Mouse (Mus musculus): ENCODE results near the gene Tmprss7. TPM values are rescaled to one million over a fixed set of nuclear protein-coding genes. Genes with fewer than 3 reads are reported as not detected.
A peak's percentile ranks its signal among the peaks of the same experiment; 100 is the strongest.

Tmprss7 gene
- total RNA-seq (2012; rRNA removed) (not detected in 2 replicates), total RNA-seq (2014; rRNA removed) (not detected in 2 replicates), polyA plus RNA-seq (2012; ENCODE audit: insufficient read length, low read depth) (not detected in 2 replicates)

GRCm38 (mm10) chr16:45693558-45693957, at the start of gene Tmprss7:
TSS of gene Tmprss7 (minus strand) at chr16:45693658.
- in situ Hi-C loops (cut with MboI; ENCODE audit: low pct_ligation_motif_present, low pct_unique_long_range_greater_than_20kb, low sequenced_read_pairs), result no loop called here
- H3K36me3 ChIP-seq (replicated peaks in 1 of 2; ENCODE audit: control insufficient read depth in 1 of 2, insufficient read depth in 1 of 2, low read length in 1 of 2), result no peaks in the 10 kb centered on the region
- TF ChIP-seq UBTF (IDR thresholded peaks at IDR 0.05; ENCODE audit: low read depth, low read length), result no peak
- TF ChIP-seq MAZ (IDR thresholded peaks at IDR 0.05; ENCODE audit: low read depth, low read length), result no peak
- TF ChIP-seq ZKSCAN1 (IDR thresholded peaks at IDR 0.05; ENCODE audit: borderline replicate concordance, low read depth, low read length), result no peak
- TF ChIP-seq JUND (conservative IDR thresholded peaks at IDR 0.05; ENCODE audit: low read depth, low read length), result no peak
- TF ChIP-seq TCF12 (IDR thresholded peaks at IDR 0.05; ENCODE audit: low read depth, low read length), result no peak
- TF ChIP-seq MXI1 (IDR thresholded peaks at IDR 0.05; ENCODE audit: low read depth, low read length), result no peak
- no peak for TF ChIP-seq KAT2A (IDR thresholded peaks at IDR 0.05; ENCODE audit: insufficient replicate concordance, low read length)
- TF ChIP-seq CHD1 (IDR thresholded peaks at IDR 0.05; ENCODE audit: low read depth, low read length), result no peak
- TF ChIP-seq RCOR1 (conservative IDR thresholded peaks at IDR 0.05; ENCODE audit: low read depth, low read length), result no peak
- no peak for TF ChIP-seq SMC3 (IDR thresholded peaks at IDR 0.05; ENCODE audit: low read depth, low read length)
- TF ChIP-seq USF2 (conservative IDR thresholded peaks at IDR 0.05; ENCODE audit: low read depth, low read length), result no peak

GRCm38 (mm10) chr16:45742615-45743476, 49.4 kb upstream of the Tmprss7 start, which contains the start of gene Abhd10:
TSS of gene Abhd10 (minus strand) at chr16:45742955.
- dilution Hi-C loops (cut with MboI; ENCODE audit: extremely low pct_ligation_motif_present, extremely low pct_unique_long_range_greater_than_20kb, low sequenced_read_pairs), result no loop called here
- H3K9ac ChIP-seq (ENCODE audit: insufficient read depth, low read depth), result peak within 1 kb of the TSS; percentile 75
- in situ Hi-C loops (cut with MboI; ENCODE audit: low pct_ligation_motif_present, low pct_unique_long_range_greater_than_20kb, low sequenced_read_pairs), result no loop called here
- TF ChIP-seq PAX5 (IDR thresholded peaks at IDR 0.05; ENCODE audit: low read length), result no peak
- TF ChIP-seq CTCF (conservative IDR thresholded peaks at IDR 0.05 in 1 of 2, IDR thresholded peaks at IDR 0.05 in 1 of 2; ENCODE audit: low read depth in 2 of 2, low read length in 2 of 2), result no peak
- TF ChIP-seq ZC3H11A (IDR thresholded peaks at IDR 0.05; ENCODE audit: low read depth, low read length), result no peak
- TF ChIP-seq USF1 (IDR thresholded peaks at IDR 0.05; ENCODE audit: low read depth, low read length), result peak; percentile 93
- peak; percentile 37 for TF ChIP-seq IRF4 (IDR thresholded peaks at IDR 0.05; ENCODE audit: low read depth, low read length)
- peak; percentile 92 for TF ChIP-seq CHD2 (IDR thresholded peaks at IDR 0.05; ENCODE audit: low read length)
- TF ChIP-seq BHLHE40 (IDR thresholded peaks at IDR 0.05; ENCODE audit: low read depth, low read length), result peak; percentile 83
- peak; percentile 65 for TF ChIP-seq TBP (conservative IDR thresholded peaks at IDR 0.05; ENCODE audit: low read depth, low read length)
- TF ChIP-seq POLR2A (IDR thresholded peaks at IDR 0.05; ENCODE audit: low read depth, low read length), result peak; percentile 97
- TF ChIP-seq ZKSCAN1 (IDR thresholded peaks at IDR 0.05; ENCODE audit: borderline replicate concordance, low read depth, low read length), result no peak
- TF ChIP-seq ZMIZ1 (IDR thresholded peaks at IDR 0.05; ENCODE audit: low read depth, low read length), result peak; percentile 93
- TF ChIP-seq RCOR1 (conservative IDR thresholded peaks at IDR 0.05; ENCODE audit: low read depth, low read length), result no peak; the same call in 1 of the 2 replicates
- TF ChIP-seq NELFE (IDR thresholded peaks at IDR 0.05; ENCODE audit: low read depth, low read length), result peak; percentile 98
- TF ChIP-seq UBTF (IDR thresholded peaks at IDR 0.05; ENCODE audit: low read depth, low read length), result peak; percentile 83
- TF ChIP-seq E2F4 (IDR thresholded peaks at IDR 0.05; ENCODE audit: insufficient replicate concordance, low read depth, low read length), result peak; percentile 55; the same call in 1 of the 2 replicates
- TF ChIP-seq KAT2A (IDR thresholded peaks at IDR 0.05; ENCODE audit: insufficient replicate concordance, low read length), result peak; percentile 75; the same call in 1 of the 2 replicates
- TF ChIP-seq ETS1 (conservative IDR thresholded peaks at IDR 0.05; ENCODE audit: low read depth, low read length), result peak; percentile 41
- TF ChIP-seq SIN3A (IDR thresholded peaks at IDR 0.05; ENCODE audit: low read length), result peak; percentile 90
- TF ChIP-seq MYC (IDR thresholded peaks at IDR 0.05; ENCODE audit: low read depth, low read length), result no peak; the same call in 1 of the 2 replicates
- no peak for TF ChIP-seq JUND (conservative IDR thresholded peaks at IDR 0.05; ENCODE audit: low read depth, low read length)
- no peak for TF ChIP-seq ZNF384 (IDR thresholded peaks at IDR 0.05; ENCODE audit: low read depth, low read length)
- TF ChIP-seq MXI1 (IDR thresholded peaks at IDR 0.05; ENCODE audit: low read depth, low read length), result peak; percentile 73; the same call in 1 of the 2 replicates
- peak; percentile 87 for TF ChIP-seq HCFC1 (IDR thresholded peaks at IDR 0.05; ENCODE audit: low read depth, low read length)
- peak; percentile 99 for TF ChIP-seq MAZ (IDR thresholded peaks at IDR 0.05; ENCODE audit: low read depth, low read length)
- TF ChIP-seq GABPA (IDR thresholded peaks at IDR 0.05; ENCODE audit: insufficient replicate concordance, low read depth, low read length), result no peak; the same call in 1 of the 2 replicates

More at GRCm38 (mm10) chr16:45693558-45693957, at the start of gene Tmprss7:
- Histone ChIP-seq H3K4me1 (ENCODE audit: control insufficient read depth in 1 of 2, insufficient read depth in 2 of 2) (peaks cover 0 to 16% of the 10 kb centered on the region in 2 experiments; a peak in 1 of 4 replicates), H3K27ac (ENCODE audit: insufficient read depth, low read depth) (no peak within 1 kb of the TSS), H3K27me3 (replicated peaks) (no peaks in the 10 kb centered on the region), H3K9me3 (replicated peaks; ENCODE audit: low read length) (no peaks in the 10 kb centered on the region), H3K79me2 (replicated peaks; ENCODE audit: control insufficient read depth, extremely low read depth, insufficient read depth, poor library complexity, severe bottlenecking) (no peaks in the 10 kb centered on the region), H3K9ac (ENCODE audit: insufficient read depth, low read depth) (no peak within 1 kb of the TSS), H3K4me3 (replicated peaks in 1 of 3; ENCODE audit: low read depth in 2 of 3, low read length in 2 of 3, poor library complexity in 1 of 3) (no peak within 1 kb of the TSS), H3K4me2 (ENCODE audit: insufficient read depth, low read depth, poor library complexity, severe bottlenecking) (no peak within 1 kb of the TSS)
- dilution Hi-C loops (cut with MboI; ENCODE audit: extremely low pct_ligation_motif_present, extremely low pct_unique_long_range_greater_than_20kb, low sequenced_read_pairs), result no loop called here
- no peak for DNase-seq (ENCODE audit: extremely low read depth)

More at GRCm38 (mm10) chr16:45742615-45743476, 49.4 kb upstream of the Tmprss7 start, which contains the start of gene Abhd10:
- Histone ChIP-seq H3K4me2 (ENCODE audit: insufficient read depth, low read depth, poor library complexity, severe bottlenecking) (peak within 1 kb of the TSS; percentile 79), H3K27me3 (replicated peaks) (no peaks in the 10 kb centered on the region), H3K27ac (ENCODE audit: insufficient read depth, low read depth) (peak within 1 kb of the TSS; percentile 11; the same call in 1 of the 2 replicates), H3K4me3 (replicated peaks in 1 of 3; ENCODE audit: low read depth in 2 of 3, low read length in 2 of 3, poor library complexity in 1 of 3) (peak within 1 kb of the TSS; percentile 69 to 84 (median 83)), H3K36me3 (replicated peaks in 1 of 2; ENCODE audit: control insufficient read depth in 1 of 2, insufficient read depth in 1 of 2, low read length in 1 of 2) (peaks cover 4 to 19% of the 10 kb centered on the region in 2 experiments), H3K79me2 (replicated peaks; ENCODE audit: control insufficient read depth, extremely low read depth, insufficient read depth, poor library complexity, severe bottlenecking) (peaks cover 19% of the 10 kb centered on the region), H3K4me1 (ENCODE audit: control insufficient read depth in 1 of 2, insufficient read depth in 2 of 2) (peaks cover 4 to 41% of the 10 kb centered on the region in 2 experiments; a peak in 3 of 4 replicates), H3K9me3 (replicated peaks; ENCODE audit: low read length) (no peaks in the 10 kb centered on the region)
- peak; percentile 95 for DNase-seq (ENCODE audit: extremely low read depth)

Data from CH12.LX (cell line).